Mouse (Mus musculus) kidney, embryonic 14.5 days (tissue): Measurements from ENCODE around the gene Pard3. TPM values are rescaled to one million over a fixed set of nuclear protein-coding genes. Genes with fewer than 3 reads are reported as not detected.

ENCODE experiments used
- ATAC-seq: fragments of 200-750 bp; cut with Nextera tagmentation; 2 replicates; pipeline ENCODE4 v1.8.0; 2017; ENCODE audit warnings: moderate number of reproducible peaks, mild to moderate bottlenecking, moderate TSS enrichment, moderate library complexity; ENCODE audit not compliant: low FRiP score, low TSS enrichment
- H3K27ac ChIP-seq: fragments of 300-500 bp; sonication (generic); 2 replicates; pipeline ENCODE4 v1.5.1; 2014; ENCODE audit warnings: low read depth, mild to moderate bottlenecking, low read length, moderate library complexity, mixed read lengths
- H3K27me3 ChIP-seq: fragments of 300-500 bp; sonication (generic); 2 replicates; pipeline ENCODE4 v1.6.1; 2014; ENCODE audit warnings: mild to moderate bottlenecking, low read length; ENCODE audit not compliant: control insufficient read depth, insufficient read depth
- H3K36me3 ChIP-seq: fragments of 300-500 bp; sonication (generic); 2 replicates; pipeline ENCODE4 v1.6.1; 2014; ENCODE audit warnings: low read length, mixed read lengths; ENCODE audit not compliant: control insufficient read depth, insufficient read depth
- H3K4me1 ChIP-seq: fragments of 300-500 bp; sonication (generic); 2 replicates; pipeline ENCODE4 v1.6.1; 2014; ENCODE audit warnings: low read length, mixed read lengths; ENCODE audit not compliant: control insufficient read depth, insufficient read depth
- H3K4me2 ChIP-seq: fragments of 300-500 bp; sonication (generic); replicated peaks from 2 replicates; pipeline ENCODE4 v1.6.1; 2014; ENCODE audit warnings: low read depth, mild to moderate bottlenecking, low read length
- H3K4me3 ChIP-seq: fragments of 300-500 bp; sonication (generic); 2 replicates; pipeline ENCODE4 v1.5.1; 2014; ENCODE audit warnings: mild to moderate bottlenecking, low read length
- H3K9ac ChIP-seq: fragments of 300-500 bp; sonication (generic); 2 replicates; pipeline ENCODE4 v1.6.1; 2014; ENCODE audit warnings: low read depth, mild to moderate bottlenecking, low read length, moderate library complexity
- H3K9me3 ChIP-seq: fragments of 300-500 bp; sonication (generic); 2 replicates; pipeline ENCODE4 v1.6.1; 2016; ENCODE audit warnings: low read length; ENCODE audit not compliant: control insufficient read depth
- WGBS: fragments of 180-500 bp; shearing (Covaris S2); extraction: QIAGEN DNeasy Blood & Tissue Kit; methylation state at CpG from one replicate; pipeline ENCODE4 v1.1.7; 2014; 5-methylcytosine and 5-hydroxymethylcytosine counted together
- polyA plus RNA-seq: library from polyadenylated mRNA; unstranded; fragments of >200 nt; fragmentation: Nextera tagmentation; extraction: Ambion mirVana; gene quantifications from 2 replicates; pipeline ENCODE4 v1.2.1, GENCODE M21; 2014

Pard3 gene
- polyA plus RNA-seq, 1 experiment from 2014 or later = 36.9 TPM

- ATAC-seq = no peak
- Histone ChIP-seq H3K4me1 (no peaks in the 10 kb centered on the region), H3K9me3 (no peaks in the 10 kb centered on the region), H3K4me3 (no peak overlapping the region), H3K4me2 (no peak overlapping the region), H3K36me3 (no peaks in the 10 kb centered on the region), H3K9ac (no peak overlapping the region), H3K27me3 (no peaks in the 10 kb centered on the region), H3K27ac (no peak overlapping the region)
- 56% methylated on average over 3 of the region's 3 CpGs for WGBS
These were observed 261.3 kb downstream of the Pard3 start for GRCm38 (mm10) chr8:127324836-127325570.

GRCm38 (mm10) chr8:127325749-127326148 lies 262.1 kb downstream of the Pard3 start:
- no peak for ATAC-seq
- H3K9me3 ChIP-seq = no peaks in the 10 kb centered on the region
- H3K4me3 ChIP-seq = no peak overlapping the region
- no peak overlapping the region for H3K27ac ChIP-seq
- no peaks in the 10 kb centered on the region for H3K36me3 ChIP-seq
- H3K4me1 ChIP-seq = no peaks in the 10 kb centered on the region
- 72% methylated on average over 5 of the region's 5 CpGs for WGBS
- H3K4me2 ChIP-seq = no peak overlapping the region
- H3K9ac ChIP-seq = no peak overlapping the region
- no peaks in the 10 kb centered on the region for H3K27me3 ChIP-seq

GRCm38 (mm10) chr8:127330258-127331187 lies 266.8 kb downstream of the Pard3 start:
- ATAC-seq = no peak

GRCm38 (mm10) chr8:127331751-127332150 lies 268.1 kb downstream of the Pard3 start:
- no peaks in the 10 kb centered on the region for H3K27me3 ChIP-seq
- no peaks in the 10 kb centered on the region for H3K36me3 ChIP-seq
- no peaks in the 10 kb centered on the region for H3K9me3 ChIP-seq
- no peak overlapping the region for H3K9ac ChIP-seq
- 98% methylated on average over 1 of the region's 1 CpGs for WGBS
- H3K4me3 ChIP-seq = no peak overlapping the region
- ATAC-seq = no peak
- H3K4me1 ChIP-seq = no peaks in the 10 kb centered on the region
- no peak overlapping the region for H3K4me2 ChIP-seq
- H3K27ac ChIP-seq = no peak overlapping the region

More at GRCm38 (mm10) chr8:127330258-127331187, 266.8 kb downstream of the Pard3 start:
- H3K9me3 ChIP-seq = no peaks in the 10 kb centered on the region
- no peak overlapping the region for H3K9ac ChIP-seq
- no peak overlapping the region for H3K4me3 ChIP-seq
- 69% methylated on average over 12 of the region's 12 CpGs for WGBS
- no peaks in the 10 kb centered on the region for H3K4me1 ChIP-seq
- no peaks in the 10 kb centered on the region for H3K27me3 ChIP-seq
- H3K27ac ChIP-seq = no peak overlapping the region
- no peaks in the 10 kb centered on the region for H3K36me3 ChIP-seq
- H3K4me2 ChIP-seq = no peak overlapping the region

- no peak overlapping the region for H3K4me3 ChIP-seq
- H3K4me1 ChIP-seq = no peaks in the 10 kb centered on the region
- 87% methylated on average over 1 of the region's 1 CpGs for WGBS
- no peaks in the 10 kb centered on the region for H3K27me3 ChIP-seq
- no peaks in the 10 kb centered on the region for H3K36me3 ChIP-seq
- H3K9me3 ChIP-seq = no peaks in the 10 kb centered on the region
- no peak overlapping the region for H3K27ac ChIP-seq
- H3K9ac ChIP-seq = no peak overlapping the region
- ATAC-seq = no peak
- H3K4me2 ChIP-seq = no peak overlapping the region
These were observed 271.5 kb downstream of the Pard3 start for GRCm38 (mm10) chr8:127335216-127335615.

GRCm38 (mm10) chr8:127338183-127338582 lies 274.5 kb downstream of the Pard3 start:
- WGBS = 78% methylated on average over 11 of the region's 11 CpGs
- ATAC-seq = no peak
- Histone ChIP-seq H3K27me3 (no peaks in the 10 kb centered on the region), H3K36me3 (no peaks in the 10 kb centered on the region), H3K4me3 (no peak overlapping the region), H3K9me3 (no peaks in the 10 kb centered on the region), H3K4me1 (no peaks in the 10 kb centered on the region), H3K4me2 (no peak overlapping the region), H3K9ac (no peak overlapping the region), H3K27ac (no peak overlapping the region)

GRCm38 (mm10) chr8:127341046-127341445 lies 277.4 kb downstream of the Pard3 start:
- no peak overlapping the region for H3K27ac ChIP-seq
- 69% methylated on average over 7 of the region's 7 CpGs for WGBS
- no peaks in the 10 kb centered on the region for H3K9me3 ChIP-seq
- ATAC-seq = no peak
- no peaks in the 10 kb centered on the region for H3K4me1 ChIP-seq
- H3K36me3 ChIP-seq = no peaks in the 10 kb centered on the region
- H3K9ac ChIP-seq = no peak overlapping the region
- H3K4me2 ChIP-seq = no peak overlapping the region
- no peak overlapping the region for H3K4me3 ChIP-seq
- no peaks in the 10 kb centered on the region for H3K27me3 ChIP-seq

- Histone ChIP-seq H3K27ac (no peak overlapping the region), H3K4me3 (no peak overlapping the region), H3K36me3 (no peaks in the 10 kb centered on the region), H3K4me1 (no peaks in the 10 kb centered on the region), H3K4me2 (no peak overlapping the region), H3K27me3 (no peaks in the 10 kb centered on the region), H3K9ac (no peak overlapping the region), H3K9me3 (no peaks in the 10 kb centered on the region)
- ATAC-seq = no peak
- WGBS = 75% methylated on average over 2 of the region's 2 CpGs
These were observed 279.4 kb downstream of the Pard3 start for GRCm38 (mm10) chr8:127343115-127343514.

- H3K4me2 ChIP-seq = no peak overlapping the region
These were observed 280.7 kb downstream of the Pard3 start for GRCm38 (mm10) chr8:127344421-127344820.

More at GRCm38 (mm10) chr8:127344421-127344820, 280.7 kb downstream of the Pard3 start:
- no peaks in the 10 kb centered on the region for H3K27me3 ChIP-seq
- H3K27ac ChIP-seq = no peak overlapping the region
- no peaks in the 10 kb centered on the region for H3K36me3 ChIP-seq
- H3K4me3 ChIP-seq = no peak overlapping the region
- no peak for ATAC-seq
- H3K9ac ChIP-seq = no peak overlapping the region
- WGBS = 82% methylated on average over 3 of the region's 3 CpGs
- no peaks in the 10 kb centered on the region for H3K4me1 ChIP-seq
- H3K9me3 ChIP-seq = no peaks in the 10 kb centered on the region
